Mouse (Mus musculus): ENCODE measurements around the gene Dscaml1. TPM values are rescaled to one million over a fixed set of nuclear protein-coding genes. Genes with fewer than 3 reads are reported as not detected.

Dscaml1 gene
- polyA plus RNA-seq, 1 experiment from 2014 or later = 0.23 TPM

DNA sequence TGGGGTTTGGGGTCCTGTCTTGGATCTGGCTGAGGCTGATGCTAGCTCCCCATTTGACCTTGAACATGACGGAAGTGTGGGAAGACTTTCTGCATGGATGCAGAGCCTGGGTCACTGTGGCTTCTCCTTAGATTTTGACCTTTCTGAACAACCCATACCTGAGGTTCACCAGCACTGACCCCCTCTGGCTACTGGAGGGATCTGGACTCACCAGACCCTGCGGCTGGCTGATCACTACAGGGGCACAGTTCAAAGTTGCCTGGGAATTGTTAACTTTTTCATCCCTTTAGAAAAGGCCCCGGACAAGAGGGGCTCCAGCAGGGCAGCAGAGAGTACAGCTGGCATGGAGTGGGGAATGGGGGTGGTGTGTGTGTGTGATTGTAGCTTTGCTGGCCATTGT lies 19.6 kb upstream of the Dscaml1 start:
- no peak overlapping the region for H3K4me2 ChIP-seq
- no peak overlapping the region for H3K4me3 ChIP-seq (ENCODE audit: low read depth, low read length)
- H3K4me1 ChIP-seq (ENCODE audit: control insufficient read depth, insufficient read depth, low read length) = no peaks in the 10 kb centered on the region
- H3K9ac ChIP-seq (ENCODE audit: low read depth, low read length) = no peak overlapping the region
- no peak for ATAC-seq (replicated peaks; ENCODE audit: insufficient number of reproducible peaks, low FRiP score, low TSS enrichment)
- H3K27me3 ChIP-seq (ENCODE audit: control insufficient read depth, insufficient read depth, low read length) = peaks cover 28% of the 10 kb centered on the region
- WGBS (ENCODE audit: insufficient replicate concordance) = 78% methylated on average over 3 of the region's 3 CpGs
- H3K9me3 ChIP-seq (replicated peaks; ENCODE audit: control insufficient read depth, low read length) = no peaks in the 10 kb centered on the region
- no peak overlapping the region for H3K27ac ChIP-seq (ENCODE audit: low read depth, low read length)
- no peaks in the 10 kb centered on the region for H3K36me3 ChIP-seq (ENCODE audit: control insufficient read depth, insufficient read depth, low read length)

DNA sequence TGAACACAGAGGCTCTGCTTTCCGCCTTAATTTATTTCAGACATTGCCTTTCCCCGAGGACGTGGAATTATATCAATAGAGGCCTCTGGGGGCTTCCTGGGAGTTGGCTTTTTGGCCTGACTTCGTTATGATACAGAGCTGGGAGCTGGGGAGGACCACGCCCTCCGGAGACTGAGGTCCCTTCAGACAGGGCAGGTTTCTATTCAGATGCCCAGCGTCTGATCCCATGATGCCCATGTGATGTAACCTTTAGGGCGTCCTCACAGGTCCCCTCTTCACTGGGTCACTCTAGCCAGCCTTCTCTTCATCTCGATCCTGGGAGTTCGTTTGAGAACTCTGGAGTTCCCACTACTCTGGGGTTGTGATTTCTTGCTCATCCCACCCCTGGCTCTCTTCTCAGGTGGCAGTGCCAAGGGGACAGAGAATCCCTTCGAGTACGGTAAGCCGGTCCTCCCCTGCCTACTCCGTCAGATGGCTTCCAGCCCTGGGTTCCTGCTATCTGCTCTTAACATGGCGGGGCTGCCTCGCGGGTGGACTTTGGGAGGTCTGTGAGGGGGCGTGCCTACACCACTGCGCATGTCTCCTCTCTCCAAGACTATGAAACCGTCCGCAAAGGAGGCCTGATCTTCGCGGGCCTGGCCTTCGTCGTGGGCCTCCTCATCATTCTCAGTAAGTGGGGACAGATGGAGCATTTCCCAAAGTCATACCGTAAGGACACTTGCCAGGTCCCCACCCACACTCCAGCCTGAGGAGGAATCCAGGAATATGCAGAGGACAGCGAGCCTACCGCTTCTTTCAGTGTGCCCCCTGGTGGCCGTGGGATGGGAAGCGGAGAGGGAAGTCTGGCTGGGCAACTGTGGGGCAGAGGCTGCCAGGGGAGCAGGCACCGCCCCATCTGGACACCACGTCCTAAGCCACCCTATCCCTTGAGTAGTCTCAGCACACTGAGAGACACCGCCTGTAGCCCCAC lies 18.4 kb upstream of the Dscaml1 start:
- peaks cover 19% of the 10 kb centered on the region for H3K27me3 ChIP-seq (ENCODE audit: control insufficient read depth, insufficient read depth, low read length)
- H3K9me3 ChIP-seq (replicated peaks; ENCODE audit: control insufficient read depth, low read length) = no peaks in the 10 kb centered on the region
- H3K4me2 ChIP-seq = peak overlapping the region; percentile 59
- 0 out of 2 replicates have a peak overlapping the region, but pooled peaks have one; percentile 28 for H3K9ac ChIP-seq (ENCODE audit: low read depth, low read length)
- peak overlapping the region; percentile 15; the same call in 1 of the 2 replicates for H3K4me3 ChIP-seq (ENCODE audit: low read depth, low read length)
- no peaks in the 10 kb centered on the region for H3K4me1 ChIP-seq (ENCODE audit: control insufficient read depth, insufficient read depth, low read length)
- 40% methylated on average over 33 of the region's 33 CpGs for WGBS (ENCODE audit: insufficient replicate concordance)
- H3K36me3 ChIP-seq (ENCODE audit: control insufficient read depth, insufficient read depth, low read length) = no peaks in the 10 kb centered on the region
- no peak; the same call in 1 of the 2 replicates for ATAC-seq (replicated peaks; ENCODE audit: insufficient number of reproducible peaks, low FRiP score, low TSS enrichment)
- no peak overlapping the region for H3K27ac ChIP-seq (ENCODE audit: low read depth, low read length)

DNA sequence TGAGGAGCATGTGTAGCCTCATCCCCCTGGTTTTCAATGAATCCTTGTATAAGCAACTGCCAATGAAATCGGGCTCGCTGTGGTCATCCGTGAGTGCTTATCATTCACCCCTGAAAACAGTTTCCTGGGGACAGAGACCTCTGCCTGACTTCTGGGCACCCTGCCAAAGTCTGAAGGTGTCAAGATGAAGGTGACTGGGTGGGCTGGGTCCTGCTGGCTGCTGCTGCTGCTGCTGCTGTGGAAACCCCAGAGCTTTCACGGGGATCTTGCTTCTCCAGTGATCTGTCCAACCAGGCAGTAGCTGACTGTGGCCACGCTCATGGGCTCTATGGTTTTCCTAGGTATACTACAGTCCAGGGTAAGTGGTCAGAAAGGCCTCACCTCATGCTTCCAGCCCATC lies 16.2 kb upstream of the Dscaml1 start:
- Histone ChIP-seq H3K27ac (ENCODE audit: low read depth, low read length) (no peak overlapping the region), H3K4me3 (ENCODE audit: low read depth, low read length) (no peak overlapping the region), H3K4me1 (ENCODE audit: control insufficient read depth, insufficient read depth, low read length) (no peaks in the 10 kb centered on the region), H3K36me3 (ENCODE audit: control insufficient read depth, insufficient read depth, low read length) (no peaks in the 10 kb centered on the region), H3K9ac (ENCODE audit: low read depth, low read length) (no peak overlapping the region), H3K4me2 (no peak overlapping the region), H3K9me3 (replicated peaks; ENCODE audit: control insufficient read depth, low read length) (no peaks in the 10 kb centered on the region), H3K27me3 (ENCODE audit: control insufficient read depth, insufficient read depth, low read length) (peaks cover 13% of the 10 kb centered on the region)
- WGBS (ENCODE audit: insufficient replicate concordance) = 57% methylated on average over 5 of the region's 5 CpGs
- no peak for ATAC-seq (replicated peaks; ENCODE audit: insufficient number of reproducible peaks, low FRiP score, low TSS enrichment)

DNA sequence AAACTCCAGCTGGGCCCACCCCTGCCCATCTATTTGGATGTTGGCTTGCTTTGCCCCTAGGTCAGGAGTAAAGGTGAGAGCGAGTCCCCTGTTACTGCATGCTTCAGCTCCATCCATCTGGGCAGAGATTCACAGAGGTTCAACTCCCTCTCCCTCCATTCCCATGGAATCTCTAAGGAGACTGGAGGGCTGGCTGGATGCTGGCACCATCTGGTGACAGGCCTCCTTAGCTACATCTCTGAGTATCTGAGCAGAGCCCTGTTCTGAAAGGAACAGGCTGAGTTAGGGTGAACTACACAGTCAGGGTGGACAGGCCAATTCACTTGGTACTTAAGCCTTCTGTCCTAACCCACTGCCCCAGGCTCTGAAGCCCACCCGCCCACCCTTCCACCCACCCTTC lies 15.8 kb upstream of the Dscaml1 start:
- 65% methylated on average over 2 of the region's 2 CpGs for WGBS (ENCODE audit: insufficient replicate concordance)

DNA sequence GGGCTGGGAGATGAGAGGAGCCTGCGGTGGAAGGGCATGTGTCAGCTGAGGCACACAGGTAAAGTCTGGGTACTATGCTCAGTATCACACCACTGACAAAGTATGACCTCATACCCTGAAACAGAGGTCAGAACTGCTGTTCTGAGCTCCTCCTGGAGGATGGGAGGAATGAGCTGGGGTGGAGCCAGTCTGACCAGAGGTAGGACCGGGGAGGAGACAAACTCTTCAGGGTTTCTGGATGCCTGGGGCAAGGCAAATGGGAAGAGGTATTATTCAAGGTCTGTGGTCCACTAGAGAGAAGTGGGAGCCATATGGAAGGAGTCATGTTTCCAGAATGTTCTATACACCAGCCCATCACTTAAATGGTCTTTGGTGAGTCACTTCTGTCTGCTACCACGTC lies 15.3 kb upstream of the Dscaml1 start:
- Histone ChIP-seq H3K9ac (ENCODE audit: low read depth, low read length) (no peak overlapping the region), H3K27me3 (ENCODE audit: control insufficient read depth, insufficient read depth, low read length) (peaks cover 13% of the 10 kb centered on the region), H3K4me2 (no peak overlapping the region), H3K9me3 (replicated peaks; ENCODE audit: control insufficient read depth, low read length) (no peaks in the 10 kb centered on the region), H3K4me3 (ENCODE audit: low read depth, low read length) (no peak overlapping the region), H3K36me3 (ENCODE audit: control insufficient read depth, insufficient read depth, low read length) (no peaks in the 10 kb centered on the region), H3K27ac (ENCODE audit: low read depth, low read length) (no peak overlapping the region), H3K4me1 (ENCODE audit: control insufficient read depth, insufficient read depth, low read length) (no peaks in the 10 kb centered on the region)
- ATAC-seq (replicated peaks; ENCODE audit: insufficient number of reproducible peaks, low FRiP score, low TSS enrichment) = no peak
- 62% methylated on average over 3 of the region's 3 CpGs for whole genome bisulfite sequencing (ENCODE audit: insufficient replicate concordance)

More for the DNA sequence above, 15.8 kb upstream of the Dscaml1 start:
- Histone ChIP-seq H3K4me1 (ENCODE audit: control insufficient read depth, insufficient read depth, low read length) (no peaks in the 10 kb centered on the region), H3K27me3 (ENCODE audit: control insufficient read depth, insufficient read depth, low read length) (peaks cover 13% of the 10 kb centered on the region), H3K27ac (ENCODE audit: low read depth, low read length) (no peak overlapping the region), H3K36me3 (ENCODE audit: control insufficient read depth, insufficient read depth, low read length) (no peaks in the 10 kb centered on the region), H3K9ac (ENCODE audit: low read depth, low read length) (no peak overlapping the region), H3K9me3 (replicated peaks; ENCODE audit: control insufficient read depth, low read length) (no peaks in the 10 kb centered on the region), H3K4me3 (ENCODE audit: low read depth, low read length) (no peak overlapping the region), H3K4me2 (no peak overlapping the region)
- no peak for ATAC-seq (replicated peaks; ENCODE audit: insufficient number of reproducible peaks, low FRiP score, low TSS enrichment)

DNA sequence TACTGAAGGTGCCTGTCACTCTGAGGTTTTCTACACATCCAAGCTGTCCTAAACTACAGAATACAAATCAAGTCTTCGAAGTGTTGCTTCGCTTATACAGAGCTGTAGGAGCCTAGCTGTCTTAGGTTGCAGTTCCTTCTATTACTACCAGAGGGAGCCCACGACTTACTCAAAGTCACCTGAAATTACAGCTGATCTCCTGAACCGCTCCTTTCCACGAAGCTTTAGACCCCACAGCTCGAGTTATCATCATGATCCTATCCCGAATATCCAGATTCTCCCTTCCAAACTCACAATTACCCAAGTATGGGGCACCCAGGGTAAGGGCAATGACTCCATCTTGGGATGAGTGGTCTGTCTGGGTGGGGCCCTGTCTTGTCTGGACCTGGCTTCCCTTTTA lies 14.6 kb upstream of the Dscaml1 start:
- Histone ChIP-seq H3K27ac (ENCODE audit: low read depth, low read length) (no peak overlapping the region), H3K36me3 (ENCODE audit: control insufficient read depth, insufficient read depth, low read length) (no peaks in the 10 kb centered on the region), H3K27me3 (ENCODE audit: control insufficient read depth, insufficient read depth, low read length) (peaks cover 13% of the 10 kb centered on the region), H3K9ac (ENCODE audit: low read depth, low read length) (no peak overlapping the region), H3K4me3 (ENCODE audit: low read depth, low read length) (0 out of 2 replicates have a peak overlapping the region, but pooled peaks have one; percentile 3), H3K4me2 (peak overlapping the region; percentile 41), H3K9me3 (replicated peaks; ENCODE audit: control insufficient read depth, low read length) (no peaks in the 10 kb centered on the region), H3K4me1 (ENCODE audit: control insufficient read depth, insufficient read depth, low read length) (no peaks in the 10 kb centered on the region)
- ATAC-seq (replicated peaks; ENCODE audit: insufficient number of reproducible peaks, low FRiP score, low TSS enrichment) = no peak
- WGBS (ENCODE audit: insufficient replicate concordance) = 29% methylated on average over 7 of the region's 7 CpGs

DNA sequence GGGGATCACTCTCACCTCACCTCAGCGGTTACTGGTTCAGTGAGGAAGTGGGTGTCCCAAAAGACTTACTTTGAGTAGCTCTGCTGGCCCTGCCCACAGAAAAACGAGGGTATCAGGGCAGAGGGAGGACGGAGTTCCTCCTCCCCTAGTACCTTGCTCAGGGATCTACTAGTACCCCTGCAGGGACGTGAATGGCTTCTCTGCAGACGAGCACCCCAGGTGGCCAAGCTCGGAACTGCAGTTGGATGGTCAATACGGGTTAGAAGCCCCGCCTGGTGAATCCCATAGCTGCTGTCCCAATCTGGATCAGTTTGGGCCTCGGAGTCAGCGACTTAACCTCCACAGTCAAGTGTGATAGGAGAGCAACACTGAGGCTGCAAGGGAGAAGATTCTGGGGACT lies 14.1 kb upstream of the Dscaml1 start:
- Histone ChIP-seq H3K36me3 (ENCODE audit: control insufficient read depth, insufficient read depth, low read length) (no peaks in the 10 kb centered on the region), H3K27me3 (ENCODE audit: control insufficient read depth, insufficient read depth, low read length) (peaks cover 10% of the 10 kb centered on the region), H3K4me2 (peak overlapping the region; percentile 41), H3K4me3 (ENCODE audit: low read depth, low read length) (0 out of 2 replicates have a peak overlapping the region, but pooled peaks have one; percentile 3), H3K9ac (ENCODE audit: low read depth, low read length) (no peak overlapping the region), H3K9me3 (replicated peaks; ENCODE audit: control insufficient read depth, low read length) (no peaks in the 10 kb centered on the region), H3K4me1 (ENCODE audit: control insufficient read depth, insufficient read depth, low read length) (no peaks in the 10 kb centered on the region), H3K27ac (ENCODE audit: low read depth, low read length) (no peak overlapping the region)
- ATAC-seq (replicated peaks; ENCODE audit: insufficient number of reproducible peaks, low FRiP score, low TSS enrichment) = no peak
- 6% methylated on average over 10 of the region's 10 CpGs for WGBS (ENCODE audit: insufficient replicate concordance)

DNA sequence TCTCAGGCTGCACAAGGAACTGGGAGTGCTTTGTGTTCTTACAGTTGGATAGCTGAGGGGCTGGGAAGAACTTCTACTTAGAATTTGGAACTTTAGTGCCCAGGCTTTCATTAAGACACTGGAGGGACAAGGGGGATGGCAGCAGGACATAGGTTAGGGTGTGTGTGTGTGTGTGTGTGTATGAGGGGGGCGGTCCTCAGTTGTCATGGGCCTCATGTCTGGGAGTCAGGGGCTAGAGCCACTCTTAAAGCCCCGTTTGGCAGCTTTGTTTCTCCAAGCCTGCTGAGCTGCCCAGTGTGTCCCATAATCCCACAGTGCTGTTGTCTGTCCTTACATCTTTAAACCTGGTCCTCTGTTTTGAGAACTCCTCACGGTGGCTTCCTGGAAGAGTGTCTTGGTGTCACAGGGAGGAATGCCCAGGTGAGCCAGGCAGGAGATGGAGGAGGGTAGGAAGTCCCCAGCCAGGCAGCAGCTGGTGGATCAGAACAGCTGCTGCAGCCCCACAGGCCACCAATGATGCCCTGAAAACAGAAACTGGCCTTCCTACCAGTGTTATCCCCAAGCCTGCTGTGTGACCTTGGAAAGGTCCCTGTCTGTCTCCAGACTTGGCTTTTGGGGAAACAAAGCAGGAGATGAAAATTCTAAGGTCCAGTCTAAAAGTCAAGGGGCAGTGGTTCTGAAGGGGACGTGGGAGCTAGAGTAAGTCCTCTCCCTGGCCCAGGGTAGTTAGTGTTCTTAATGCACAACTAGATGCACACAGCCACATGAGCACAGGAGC lies 13.5 kb upstream of the Dscaml1 start:
- no peak overlapping the region for H3K9ac ChIP-seq (ENCODE audit: low read depth, low read length)
- WGBS (ENCODE audit: insufficient replicate concordance) = 60% methylated on average over 4 of the region's 4 CpGs
- H3K4me3 ChIP-seq (ENCODE audit: low read depth, low read length) = no peak overlapping the region
- no peak for ATAC-seq (replicated peaks; ENCODE audit: insufficient number of reproducible peaks, low FRiP score, low TSS enrichment)
- H3K4me1 ChIP-seq (ENCODE audit: control insufficient read depth, insufficient read depth, low read length) = no peaks in the 10 kb centered on the region
- no peak overlapping the region for H3K27ac ChIP-seq (ENCODE audit: low read depth, low read length)
- peaks cover 10% of the 10 kb centered on the region for H3K27me3 ChIP-seq (ENCODE audit: control insufficient read depth, insufficient read depth, low read length)
- no peak overlapping the region for H3K4me2 ChIP-seq
- no peaks in the 10 kb centered on the region for H3K36me3 ChIP-seq (ENCODE audit: control insufficient read depth, insufficient read depth, low read length)
- no peaks in the 10 kb centered on the region for H3K9me3 ChIP-seq (replicated peaks; ENCODE audit: control insufficient read depth, low read length)

Measured in heart, embryonic 11.5 days (tissue).